Mouse (Mus musculus) ovary, adult 18-20 months (tissue): ENCODE results near the gene Rogdi.

ENCODE experiments used
- DNase-seq: peaks from one replicate; pipeline ENCODE4 v3.0.0; 2022; ENCODE audit warnings: low spot score, mixed read lengths

Rogdi gene

DNA sequence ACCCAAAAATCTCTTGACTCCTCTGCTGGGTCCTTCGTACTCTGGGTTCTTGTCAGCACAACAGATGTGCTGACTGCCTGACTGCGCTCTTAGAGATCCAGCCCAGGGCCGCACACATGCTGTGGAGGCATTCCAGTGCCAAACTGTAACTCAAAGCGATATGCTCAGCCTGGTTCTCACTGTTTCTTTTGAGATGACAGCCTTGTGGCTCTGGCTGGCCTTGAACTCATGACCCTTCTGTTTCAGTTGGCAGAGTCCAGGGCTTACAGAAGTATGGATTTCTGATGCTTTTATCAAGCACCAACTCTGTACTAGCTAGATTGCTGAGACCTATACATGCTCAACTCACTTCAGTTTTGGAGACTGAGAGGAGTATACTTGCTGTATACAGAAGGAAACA is 20.1 kb downstream of the Rogdi start:
- DNase-seq: peak; percentile 30

- DNase-seq: no peak
These were observed 28.6 kb downstream of the Rogdi start for GRCm38 (mm10) chr16:4984717-4985116.

GRCm38 (mm10) chr16:4979755-4980380 is 33.5 kb downstream of the Rogdi start:
- DNase-seq: no peak

GRCm38 (mm10) chr16:4978275-4979051 is 34.9 kb downstream of the Rogdi start:
- no peak for DNase-seq

- DNase-seq: no peak
These were observed 37.2 kb downstream of the Rogdi start for GRCm38 (mm10) chr16:4976180-4976579.

GRCm38 (mm10) chr16:4974521-4974920 is 38.8 kb downstream of the Rogdi start:
- DNase-seq: no peak

GRCm38 (mm10) chr16:4971626-4972025 is 41.7 kb downstream of the Rogdi start:
- DNase-seq: no peak

- DNase-seq: no peak
These were observed 44.1 kb downstream of the Rogdi start for GRCm38 (mm10) chr16:4969055-4969843.

DNA sequence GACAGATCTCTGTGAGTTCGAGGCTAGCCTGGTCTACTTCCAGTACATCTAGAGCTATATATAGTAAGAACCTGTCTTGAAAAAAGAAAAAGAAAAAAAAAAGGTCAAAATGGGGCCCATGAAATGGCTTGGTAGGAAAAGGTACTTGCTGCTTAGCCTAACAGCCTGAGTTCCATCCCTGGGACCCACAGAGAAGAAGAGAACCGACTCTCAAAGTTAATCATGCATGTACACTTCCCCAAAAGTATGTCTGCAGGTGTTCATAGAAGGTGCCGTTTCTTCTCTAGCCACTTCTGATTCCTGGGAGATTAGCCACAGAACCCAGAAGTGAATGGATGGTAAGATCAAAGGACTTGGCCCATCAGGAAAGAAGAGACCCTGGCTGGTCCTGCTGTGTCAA is 44.9 kb downstream of the Rogdi start:
- DNase-seq: no peak

GRCm38 (mm10) chr16:4965392-4966129 is 47.8 kb downstream of the Rogdi start:
- no peak for DNase-seq

GRCm38 (mm10) chr16:4964731-4965391 is 48.5 kb downstream of the Rogdi start:
- no peak for DNase-seq

DNA sequence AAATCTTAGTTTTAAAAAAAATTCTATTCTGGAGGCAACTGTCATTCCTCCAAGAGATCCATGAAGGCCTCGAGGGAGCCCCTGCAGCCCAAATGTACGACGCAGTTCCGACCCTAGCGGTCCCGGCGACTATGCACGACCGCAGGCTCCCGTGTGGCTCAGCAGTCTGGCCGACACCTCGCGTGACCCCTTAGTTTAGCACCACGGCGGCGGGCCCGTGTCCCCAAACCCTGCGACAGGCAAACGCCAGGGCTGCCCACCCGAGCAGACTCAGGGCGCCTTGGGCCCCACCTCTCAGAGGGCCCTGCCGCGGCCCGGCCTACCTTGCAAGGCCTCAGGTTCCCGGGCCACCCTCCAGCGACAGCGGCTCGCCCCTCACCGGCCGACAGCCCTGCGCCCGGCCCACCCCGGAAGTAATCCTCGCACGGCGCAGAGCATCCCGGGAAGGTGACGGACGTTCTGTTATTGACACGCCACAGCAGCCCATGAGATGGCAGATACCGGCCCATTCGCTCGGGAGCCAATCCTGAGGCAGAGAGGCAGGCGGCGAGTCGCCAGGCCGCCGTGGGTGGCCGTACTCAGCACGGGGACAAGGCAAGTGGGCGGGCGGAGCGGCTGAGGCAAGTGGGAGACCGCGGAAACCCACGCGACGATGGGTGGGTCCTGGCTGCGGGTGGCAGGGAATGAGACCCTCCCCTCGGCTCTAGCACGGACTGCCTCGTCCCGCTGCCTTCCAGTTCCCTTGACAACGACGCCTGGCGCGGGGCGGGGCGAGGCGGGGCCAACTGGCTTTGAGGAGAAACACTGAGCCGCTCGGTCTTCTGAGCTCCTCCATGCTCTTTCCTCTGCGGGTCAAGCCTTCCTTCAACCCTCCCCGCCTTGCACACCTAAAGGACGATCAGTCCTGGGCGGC is 49.3 kb downstream of the Rogdi start, which contains the start of gene Anks3:
TSS of gene Anks3 (minus strand) at position 409 of the 913 bp plus-strand sequence.
- peak; percentile 98 for DNase-seq

GRCm38 (mm10) chr16:4963346-4963745 is 50.0 kb downstream of the Rogdi start:
- no peak for DNase-seq

DNA sequence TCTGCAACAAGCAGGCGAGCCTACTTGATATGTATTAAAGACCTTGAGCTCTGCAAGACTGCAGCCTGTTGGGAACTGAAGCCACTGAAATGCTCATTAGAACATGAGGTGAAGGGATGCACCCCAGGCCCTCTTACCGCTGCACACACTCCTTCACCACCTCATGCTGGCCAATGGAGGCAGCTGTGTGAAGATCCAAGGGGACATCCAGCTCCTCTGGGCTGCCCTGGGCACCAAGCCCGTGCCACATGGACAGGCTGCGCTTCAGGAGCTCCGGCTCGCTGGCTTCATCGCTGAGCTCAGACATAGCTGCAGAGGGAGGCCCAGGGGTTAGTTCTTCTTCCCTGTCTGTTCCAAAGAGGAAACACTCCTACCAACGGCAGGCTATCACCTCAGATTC is 53.1 kb downstream of the Rogdi start:
- no peak for DNase-seq
